Mouse (Mus musculus) hindbrain, embryonic 14.5 days (tissue): ENCODE data around the gene Nepn. TPM values are rescaled to one million over a fixed set of nuclear protein-coding genes. Genes with fewer than 3 reads are reported as not detected.

Source experiments
- ATAC-seq: fragments of 200-750 bp; cut with Nextera tagmentation; 2 replicates; pipeline ENCODE4 v1.8.0; 2017; ENCODE audit warnings: moderate number of reproducible peaks, mild to moderate bottlenecking, moderate TSS enrichment, moderate library complexity; ENCODE audit not compliant: low FRiP score
- DNase-seq: peaks from one replicate; pipeline ENCODE4 v3.0.0-alpha.2; 2015; ENCODE audit warnings: low spot score
- H3K27ac ChIP-seq: fragments of 300-500 bp; sonication (generic); 2 replicates; pipeline ENCODE4 v1.5.1; 2014; ENCODE audit warnings: mild to moderate bottlenecking, moderate library complexity
- H3K27me3 ChIP-seq: fragments of 300-500 bp; sonication (generic); 2 replicates; pipeline ENCODE4 v1.6.1; 2014; ENCODE audit warnings: mild to moderate bottlenecking, low read length, mixed read lengths; ENCODE audit not compliant: control insufficient read depth, insufficient read depth
- H3K36me3 ChIP-seq: fragments of 300-500 bp; sonication (generic); replicated peaks from 2 replicates; pipeline ENCODE4 v1.6.1; 2014; ENCODE audit not compliant: control insufficient read depth, insufficient read depth
- H3K4me1 ChIP-seq: fragments of 300-500 bp; sonication (generic); replicated peaks from 2 replicates; pipeline ENCODE4 v1.6.1; 2014; ENCODE audit warnings: antibody characterized with exemption, low read length, mixed read lengths; ENCODE audit not compliant: control insufficient read depth, insufficient read depth
- H3K4me2 ChIP-seq: fragments of 300-500 bp; sonication (generic); replicated peaks from 2 replicates; pipeline ENCODE4 v1.6.1; 2014; ENCODE audit warnings: mild to moderate bottlenecking, moderate library complexity
- H3K4me3 ChIP-seq: fragments of 300-500 bp; sonication (generic); replicated peaks from 2 replicates; pipeline ENCODE4 v1.5.1; 2014; ENCODE audit warnings: mild to moderate bottlenecking, low read length
- H3K9ac ChIP-seq: fragments of 300-500 bp; sonication (generic); 2 replicates; pipeline ENCODE4 v1.6.1; 2014
- H3K9me3 ChIP-seq: fragments of 300-500 bp; sonication (generic); 2 replicates; pipeline ENCODE4 v1.6.1; 2016; ENCODE audit warnings: low read length; ENCODE audit not compliant: control insufficient read depth
- WGBS: fragments of 180-500 bp; shearing (Covaris S2); extraction: QIAGEN DNeasy Blood & Tissue Kit; methylation state at CpG from one replicate; pipeline ENCODE4 v1.1.7; 2014; 5-methylcytosine and 5-hydroxymethylcytosine counted together
- polyA plus RNA-seq: library from polyadenylated mRNA; unstranded; fragments of >200 nt; fragmentation: Nextera tagmentation; extraction: Ambion mirVana; gene quantifications from 2 replicates; pipeline ENCODE4 v1.2.1, GENCODE M21; 2014

Nepn gene
- polyA plus RNA-seq, 1 experiment from 2014 or later, result not detected

- no peak overlapping the region for H3K9ac ChIP-seq
- H3K27me3 ChIP-seq, result no peaks in the 10 kb centered on the region
- H3K36me3 ChIP-seq, result peaks cover 86% of the 10 kb centered on the region
- no peaks in the 10 kb centered on the region for H3K9me3 ChIP-seq
- 92% methylated on average over 8 of the region's 8 CpGs for WGBS
- no peak overlapping the region for H3K4me3 ChIP-seq
- no peaks in the 10 kb centered on the region for H3K4me1 ChIP-seq
- no peak for DNase-seq
- no peak for ATAC-seq
- no peak overlapping the region for H3K4me2 ChIP-seq
- H3K27ac ChIP-seq, result no peak overlapping the region
Measured at GRCm38 (mm10) chr10:52434836-52435235, 46.1 kb downstream of the Nepn start.

Other genes starting within 250 kb of the Nepn start
- 0.04 TPM in 1 of 2 replicates, not detected in the other for gene Ros1, start 193.7 kb upstream of the Nepn start, polyA plus RNA-seq
- gene Dcbld1, start 155.4 kb upstream of the Nepn start, polyA plus RNA-seq, result 21.8 and 23.6 TPM in 2 replicates
- gene Gm26741, start 30.2 kb upstream of the Nepn start, polyA plus RNA-seq, result not detected in 2 replicates
- 26.1 and 27.4 TPM in 2 replicates for gene Gopc, start 6.8 kb upstream of the Nepn start, polyA plus RNA-seq
- 24.8 and 25.1 TPM in 2 replicates for gene Nus1, start 28.6 kb downstream of the Nepn start, polyA plus RNA-seq